Mouse (Mus musculus) intestine, embryonic 15.5 days (tissue): ENCODE data around the gene Ccdc14. TPM values are rescaled to one million over a fixed set of nuclear protein-coding genes. Genes with fewer than 3 reads are reported as not detected.
"Not testable (repeated sequence)": the region's sequence is repeated elsewhere in the genome, so short reads cannot be mapped to it uniquely, and the experiment has no call there.

Experiments
- ATAC-seq: fragments of 200-750 bp; cut with Nextera tagmentation; 2 replicates; pipeline ENCODE4 v1.8.0; 2017; ENCODE audit warnings: moderate TSS enrichment, moderate library complexity
- H3K27ac ChIP-seq: fragments of 300-500 bp; sonication (generic); 2 replicates; pipeline ENCODE4 v1.5.1; 2015; ENCODE audit warnings: mild to moderate bottlenecking, inconsistent platforms
- H3K27me3 ChIP-seq: fragments of 300-500 bp; sonication (generic); replicated peaks from 2 replicates; pipeline ENCODE4 v1.6.1; 2015; ENCODE audit warnings: inconsistent platforms
- H3K36me3 ChIP-seq: fragments of 300-500 bp; sonication (generic); 2 replicates; pipeline ENCODE4 v1.6.1; 2015; ENCODE audit warnings: inconsistent platforms
- H3K4me1 ChIP-seq: fragments of 300-500 bp; sonication (generic); replicated peaks from 2 replicates; pipeline ENCODE4 v1.6.1; 2015; ENCODE audit warnings: inconsistent platforms
- H3K4me2 ChIP-seq: fragments of 300-500 bp; sonication (generic); replicated peaks from 2 replicates; pipeline ENCODE4 v1.6.1; 2015; ENCODE audit warnings: mild to moderate bottlenecking, inconsistent platforms
- H3K4me3 ChIP-seq: fragments of 300-500 bp; sonication (generic); replicated peaks from 2 replicates; pipeline ENCODE4 v1.5.1; 2015; ENCODE audit warnings: inconsistent platforms
- H3K9ac ChIP-seq: fragments of 300-500 bp; sonication (generic); 2 replicates; pipeline ENCODE4 v1.6.1; 2015; ENCODE audit warnings: inconsistent platforms
- H3K9me3 ChIP-seq: fragments of 300-500 bp; sonication (generic); 2 replicates; pipeline ENCODE4 v1.6.1; 2016; ENCODE audit warnings: inconsistent platforms
- WGBS: fragments of 180-500 bp; shearing (Covaris S2); methylation state at CpG from one replicate; pipeline ENCODE4 v1.1.7; 2015; 5-methylcytosine and 5-hydroxymethylcytosine counted together
- polyA plus RNA-seq: library from polyadenylated mRNA; unstranded; fragments of >200 nt; fragmentation: Nextera tagmentation; extraction: Ambion mirVana; gene quantifications from 2 replicates; pipeline ENCODE4 v1.2.1, GENCODE M21; 2015

Gene Ccdc14
- 4.9 and 6.0 TPM in 2 replicates for polyA plus RNA-seq

GRCm38 (mm10) chr16:34690334-34691144 is at the start of gene Ccdc14:
Gene Ccdc14 (plus strand): TSS chr16:34690616.
- peak within 1 kb of the TSS; percentile 71 for H3K9ac ChIP-seq
- H3K27ac ChIP-seq = peak within 1 kb of the TSS; percentile 81
- H3K4me2 ChIP-seq = peak within 1 kb of the TSS; percentile 76
- 0 out of 2 replicates have a peak, but pooled peaks cover 5% of the 10 kb centered on the region for H3K4me1 ChIP-seq
- H3K9me3 ChIP-seq = no peaks in the 10 kb centered on the region
- WGBS = under 1% methylated on average over 53 of the region's 53 CpGs
- no peaks in the 10 kb centered on the region for H3K36me3 ChIP-seq
- peak within 1 kb of the TSS; percentile 65 for H3K4me3 ChIP-seq
- peak; percentile 96 for ATAC-seq
- no peaks in the 10 kb centered on the region for H3K27me3 ChIP-seq

GRCm38 (mm10) chr16:34643511-34644259 is 46.7 kb upstream of the Ccdc14 start:
- Histone ChIP-seq H3K9me3 (no peaks in the 10 kb centered on the region), H3K4me3 (no peak overlapping the region), H3K36me3 (no peaks in the 10 kb centered on the region), H3K27ac (no peak overlapping the region), H3K9ac (no peak overlapping the region), H3K27me3 (no peaks in the 10 kb centered on the region), H3K4me1 (0 out of 2 replicates have a peak, but pooled peaks cover 5% of the 10 kb centered on the region), H3K4me2 (no peak overlapping the region)
- 43% methylated on average over 8 of the region's 8 CpGs for WGBS
- no peak for ATAC-seq

- no peak within 1 kb of the TSS for H3K27ac ChIP-seq
- H3K27me3 ChIP-seq = no peaks in the 10 kb centered on the region
- WGBS = 50% methylated on average over 7 of the region's 7 CpGs
- no peaks in the 10 kb centered on the region for H3K4me1 ChIP-seq
- H3K9me3 ChIP-seq = no peaks in the 10 kb centered on the region
- no peak within 1 kb of the TSS for H3K9ac ChIP-seq
- H3K4me3 ChIP-seq = no peak within 1 kb of the TSS
- no peak for ATAC-seq
- H3K36me3 ChIP-seq = no peaks in the 10 kb centered on the region
- no peak within 1 kb of the TSS for H3K4me2 ChIP-seq
Measured at GRCm38 (mm10) chr16:34649621-34650020, 40.8 kb upstream of the Ccdc14 start, which contains the start of gene Ropn1. Gene Ropn1 (plus strand): TSS chr16:34649921.

- Histone ChIP-seq H3K36me3 (no peaks in the 10 kb centered on the region), H3K27me3 (no peaks in the 10 kb centered on the region), H3K4me2 (no peak overlapping the region), H3K4me1 (no peaks in the 10 kb centered on the region), H3K4me3 (no peak overlapping the region), H3K9me3 (no peaks in the 10 kb centered on the region), H3K9ac (no peak overlapping the region), H3K27ac (no peak overlapping the region)
- WGBS = 85% methylated on average over 5 of the region's 5 CpGs
- ATAC-seq = no peak
Measured at GRCm38 (mm10) chr16:34653023-34653422, 37.4 kb upstream of the Ccdc14 start.

GRCm38 (mm10) chr16:34657566-34657965 is 32.9 kb upstream of the Ccdc14 start:
- ATAC-seq = peak; percentile 69
- H3K9ac ChIP-seq, H3K27ac ChIP-seq, H3K9me3 ChIP-seq, H3K36me3 ChIP-seq, H3K4me1 ChIP-seq, H3K27me3 ChIP-seq: not testable (repeated sequence)
- 3% methylated on average over 16 of the region's 16 CpGs for WGBS
- peak overlapping the region; percentile 27 for H3K4me3 ChIP-seq
- H3K4me2 ChIP-seq = peak overlapping the region; percentile 60

GRCm38 (mm10) chr16:34657983-34658382 is 32.4 kb upstream of the Ccdc14 start:
- Histone ChIP-seq H3K4me2 (peak overlapping the region; percentile 60), H3K36me3 (no peaks in the 10 kb centered on the region), H3K4me1 (no peaks in the 10 kb centered on the region), H3K9me3 (no peaks in the 10 kb centered on the region), H3K27me3 (no peaks in the 10 kb centered on the region), H3K27ac (no peak overlapping the region), H3K4me3 (peak overlapping the region; percentile 27), H3K9ac (no peak overlapping the region)
- ATAC-seq = peak; percentile 41; the same call in 1 of the 2 replicates
- 23% methylated on average over 5 of the region's 5 CpGs for WGBS

- 38% methylated on average over 11 of the region's 11 CpGs for WGBS
- H3K9me3 ChIP-seq = no peaks in the 10 kb centered on the region
- H3K4me3 ChIP-seq = no peak overlapping the region
- no peaks in the 10 kb centered on the region for H3K4me1 ChIP-seq
- H3K27me3 ChIP-seq = no peaks in the 10 kb centered on the region
- peak overlapping the region; percentile 60 for H3K4me2 ChIP-seq
- no peak overlapping the region for H3K27ac ChIP-seq
- H3K36me3 ChIP-seq = no peaks in the 10 kb centered on the region
- ATAC-seq = peak; percentile 70; the same call in 1 of the 2 replicates
- no peak overlapping the region for H3K9ac ChIP-seq
Measured at GRCm38 (mm10) chr16:34658388-34658787, 32.0 kb upstream of the Ccdc14 start.

GRCm38 (mm10) chr16:34664553-34664952 is 25.9 kb upstream of the Ccdc14 start:
- Histone ChIP-seq H3K27ac (no peak overlapping the region), H3K4me1 (0 out of 2 replicates have a peak, but pooled peaks cover 6% of the 10 kb centered on the region), H3K4me3 (no peak overlapping the region), H3K4me2 (no peak overlapping the region), H3K36me3 (no peaks in the 10 kb centered on the region), H3K27me3 (no peaks in the 10 kb centered on the region; the same call in 1 of the 2 replicates), H3K9me3 (no peaks in the 10 kb centered on the region), H3K9ac (no peak overlapping the region)
- 89% methylated on average over 3 of the region's 3 CpGs for WGBS
- no peak for ATAC-seq

GRCm38 (mm10) chr16:34667031-34667726 is 23.2 kb upstream of the Ccdc14 start:
- Histone ChIP-seq H3K9ac (no peak overlapping the region), H3K4me1 (0 out of 2 replicates have a peak, but pooled peaks cover 6% of the 10 kb centered on the region), H3K27ac (no peak overlapping the region), H3K9me3 (no peaks in the 10 kb centered on the region), H3K4me2 (peak overlapping the region; percentile 49), H3K27me3 (no peaks in the 10 kb centered on the region; the same call in 1 of the 2 replicates), H3K36me3 (no peaks in the 10 kb centered on the region), H3K4me3 (0 out of 2 replicates have a peak overlapping the region, but pooled peaks have one; percentile 4)
- WGBS = 9% methylated on average over 20 of the region's 20 CpGs
- ATAC-seq = peak; percentile 71

GRCm38 (mm10) chr16:34668341-34668740 is 22.1 kb upstream of the Ccdc14 start:
- Histone ChIP-seq H3K9me3 (no peaks in the 10 kb centered on the region), H3K4me3 (no peak overlapping the region), H3K4me2 (no peak overlapping the region), H3K27me3 (no peaks in the 10 kb centered on the region; the same call in 1 of the 2 replicates), H3K27ac (no peak overlapping the region), H3K9ac (no peak overlapping the region), H3K36me3 (no peaks in the 10 kb centered on the region), H3K4me1 (0 out of 2 replicates have a peak, but pooled peaks cover 6% of the 10 kb centered on the region)
- ATAC-seq = no peak
- WGBS = 76% methylated on average over 9 of the region's 9 CpGs

- no peak for ATAC-seq
Measured at GRCm38 (mm10) chr16:34671966-34672365, 18.4 kb upstream of the Ccdc14 start.

GRCm38 (mm10) chr16:34672822-34673221 is 17.6 kb upstream of the Ccdc14 start:
- ATAC-seq = no peak

More at GRCm38 (mm10) chr16:34671966-34672365, 18.4 kb upstream of the Ccdc14 start:
- no peak overlapping the region for H3K27ac ChIP-seq
- H3K4me1 ChIP-seq = 0 out of 2 replicates have a peak, but pooled peaks cover 6% of the 10 kb centered on the region
- H3K27me3 ChIP-seq = no peaks in the 10 kb centered on the region
- H3K4me3 ChIP-seq = no peak overlapping the region
- H3K4me2 ChIP-seq = no peak overlapping the region
- 80% methylated on average over 7 of the region's 7 CpGs for WGBS
- H3K9me3 ChIP-seq = no peaks in the 10 kb centered on the region
- H3K9ac ChIP-seq = no peak overlapping the region
- H3K36me3 ChIP-seq = no peaks in the 10 kb centered on the region

More at GRCm38 (mm10) chr16:34672822-34673221, 17.6 kb upstream of the Ccdc14 start:
- Histone ChIP-seq H3K36me3 (no peaks in the 10 kb centered on the region), H3K4me1 (no peaks in the 10 kb centered on the region), H3K4me3 (no peak overlapping the region), H3K27me3 (no peaks in the 10 kb centered on the region), H3K9ac (no peak overlapping the region), H3K9me3 (no peaks in the 10 kb centered on the region), H3K4me2 (no peak overlapping the region), H3K27ac (no peak overlapping the region)
- 78% methylated on average over 3 of the region's 3 CpGs for WGBS
